Mouse (Mus musculus) left cerebral cortex, postnatal 14 days (tissue): ENCODE measurements around the gene Cytl1. TPM values are rescaled to one million over a fixed set of nuclear protein-coding genes. Genes with fewer than 3 reads are reported as not detected.
A peak's percentile ranks its signal among the peaks of the same experiment; 100 is the strongest.

Source experiments
- DNase-seq, 2 experiments: peaks; one replicate each; pipeline ENCODE4 v3.0.0; 2021 to 2022; ENCODE audit warnings: low spot score in 2 of 2, mixed read lengths in 1 of 2
- intact Hi-C: fragments of 180-260 bp; cut with DNase I; formaldehyde crosslinking; loops from one replicate; pipeline ENCODE4 v1.15.1; 2025
- total RNA-seq, 2 experiments: library from RNA; stranded (reverse); gene quantifications; 2 replicates each; pipeline ENCODE4 v1.2.3; 2021

The Cytl1 gene
- total RNA-seq, 2 experiments from 2014 or later = 0.37 TPM; not detected in 1

DNA sequence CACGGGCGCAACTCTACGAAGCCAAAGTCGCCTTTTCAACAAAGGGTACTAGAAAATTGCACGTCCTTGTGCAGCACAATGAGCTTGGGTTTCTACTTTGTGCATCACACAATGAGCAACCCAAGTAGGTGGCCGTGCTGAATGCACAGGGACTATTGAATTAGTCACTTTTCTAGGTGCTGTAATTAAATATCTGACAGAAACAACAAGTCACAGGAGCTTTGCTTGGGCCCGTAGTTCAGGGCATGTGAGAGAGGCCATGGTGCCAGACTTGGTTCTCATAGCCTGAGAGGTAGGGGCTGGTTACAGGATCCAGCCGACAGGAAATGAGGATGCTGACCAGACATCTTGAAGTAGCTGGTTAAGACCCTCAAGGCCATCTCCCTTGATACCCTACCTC is 30.5 kb downstream of the Cytl1 start:
- intact Hi-C loops = no loop called here
- no peak for DNase-seq

DNA sequence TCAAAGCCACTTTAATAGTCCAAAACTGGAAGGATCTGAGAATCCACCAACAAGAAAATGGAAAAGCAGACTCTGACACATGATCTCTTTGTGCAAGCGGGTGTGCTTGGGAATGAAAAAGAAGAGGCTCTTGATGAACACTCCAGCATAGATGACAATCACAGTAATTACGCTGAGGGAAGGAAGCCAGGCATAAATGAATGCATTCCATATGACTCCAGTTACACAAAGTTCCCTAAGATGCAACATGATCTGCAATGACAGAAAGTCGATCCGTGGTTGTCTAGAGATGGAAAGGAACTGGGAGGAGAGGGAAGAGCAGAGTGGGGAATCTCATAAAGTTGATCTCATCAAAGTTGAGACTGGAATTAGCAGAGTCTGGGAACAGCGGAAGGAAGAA is 31.9 kb downstream of the Cytl1 start:
- DNase-seq = no peak
- intact Hi-C loops = no loop called here

DNA sequence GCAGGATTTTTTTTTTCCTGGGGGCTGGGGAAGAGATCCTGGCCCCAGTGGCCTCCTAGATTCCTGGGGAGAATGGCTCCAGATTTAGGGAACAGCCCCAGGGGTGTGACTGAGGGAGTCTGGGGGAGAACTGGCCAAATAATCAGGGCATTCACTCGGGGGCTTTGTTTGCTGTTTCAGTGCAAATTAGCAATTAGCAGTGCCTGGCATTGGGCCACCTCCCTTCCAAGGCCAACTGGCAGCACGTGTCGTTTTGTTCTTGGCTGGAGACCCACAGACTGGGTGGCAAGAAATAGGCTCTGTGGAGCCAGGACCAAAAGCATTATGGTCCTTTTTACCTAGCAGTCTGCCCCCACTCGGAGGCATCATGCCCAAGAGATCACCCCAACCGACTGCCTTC is 33.7 kb downstream of the Cytl1 start:
- DNase-seq = peak; percentile 80 to 87
- intact Hi-C loops = no loop called here

DNA sequence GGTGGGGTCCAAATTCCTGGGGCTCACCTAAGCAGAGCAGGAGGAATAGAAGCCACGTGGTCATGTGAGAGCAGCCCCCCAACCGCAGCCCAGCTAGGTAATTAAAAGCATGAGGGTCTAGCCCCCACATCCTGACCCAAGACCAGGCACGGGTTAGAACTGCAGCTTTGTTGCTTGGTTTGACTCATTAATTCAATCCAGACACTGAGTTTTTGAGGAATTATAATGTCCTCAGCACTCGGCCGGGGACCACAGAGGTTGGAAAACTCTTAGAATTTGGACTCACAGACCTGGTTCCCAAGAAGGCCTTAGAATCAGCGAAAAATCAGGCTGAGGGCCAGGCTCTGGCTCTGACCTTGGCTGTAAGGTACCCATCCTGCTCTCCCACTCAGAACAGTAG is 35.6 kb downstream of the Cytl1 start:
- intact Hi-C loops = no loop called here
- no peak for DNase-seq

DNA sequence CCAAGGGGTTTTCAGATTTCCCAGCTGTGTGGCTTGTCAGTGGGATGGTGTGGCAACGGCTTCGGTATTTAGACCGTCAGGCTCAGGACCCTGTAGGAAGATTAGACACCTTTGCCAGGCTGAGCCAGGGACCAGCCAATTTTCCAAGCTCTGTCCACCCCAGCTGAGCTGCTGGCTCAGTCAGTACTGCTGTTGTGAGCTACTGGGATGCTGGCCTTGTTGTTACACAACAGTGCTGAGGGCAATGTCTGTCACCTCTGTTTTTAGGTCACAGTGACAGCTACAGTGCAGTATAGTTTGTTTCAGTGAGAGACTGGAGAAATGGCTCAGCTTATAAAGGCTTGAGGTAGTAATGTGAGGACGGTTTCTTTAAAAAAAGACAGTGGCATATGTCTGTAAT is 38.7 kb downstream of the Cytl1 start:
- no peak for DNase-seq
- intact Hi-C loops = no loop called here

DNA sequence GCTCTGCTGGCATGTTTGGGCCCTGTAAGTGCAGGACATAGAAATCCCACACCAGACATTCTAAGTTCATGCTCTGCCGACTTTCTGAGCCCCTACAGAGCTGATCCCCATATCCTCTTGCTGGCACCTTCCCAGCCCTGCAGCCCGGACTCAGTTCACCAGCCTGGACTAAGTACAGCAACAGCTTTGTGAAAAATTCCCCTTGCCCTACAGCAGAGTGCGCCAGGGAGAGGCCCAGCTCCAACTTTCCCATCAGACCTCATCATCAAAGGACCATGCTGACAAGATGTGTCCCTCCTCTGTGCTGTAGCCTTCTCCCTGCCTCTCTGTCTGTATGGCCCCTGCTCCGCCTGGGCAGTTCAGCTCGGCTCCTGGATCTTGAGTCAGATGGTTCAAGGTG is 40.4 kb downstream of the Cytl1 start:
- intact Hi-C loops = no loop called here
- DNase-seq = no peak

DNA sequence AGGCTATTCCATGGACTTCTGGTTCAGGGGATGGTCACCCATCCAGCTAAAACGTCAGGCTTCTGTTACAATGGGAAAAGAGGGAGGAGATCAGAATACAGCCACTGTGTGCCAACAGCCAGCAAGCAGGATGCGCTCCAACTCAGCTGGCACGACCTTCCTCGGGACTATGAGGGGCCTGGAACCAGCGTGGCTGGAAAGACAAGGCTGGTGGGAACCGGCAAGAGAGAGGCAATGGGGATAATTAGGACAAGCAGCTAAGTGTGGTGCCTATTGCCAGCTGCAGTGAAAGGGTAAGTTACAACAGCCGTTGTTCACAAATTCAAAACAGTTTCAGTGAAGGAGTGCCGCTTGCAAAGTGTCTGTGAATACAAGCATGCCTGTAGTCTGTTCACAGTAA is 48.0 kb downstream of the Cytl1 start:
- intact Hi-C loops = no loop called here
- peak in 1 of 2 experiments; percentile 53 for DNase-seq

DNA sequence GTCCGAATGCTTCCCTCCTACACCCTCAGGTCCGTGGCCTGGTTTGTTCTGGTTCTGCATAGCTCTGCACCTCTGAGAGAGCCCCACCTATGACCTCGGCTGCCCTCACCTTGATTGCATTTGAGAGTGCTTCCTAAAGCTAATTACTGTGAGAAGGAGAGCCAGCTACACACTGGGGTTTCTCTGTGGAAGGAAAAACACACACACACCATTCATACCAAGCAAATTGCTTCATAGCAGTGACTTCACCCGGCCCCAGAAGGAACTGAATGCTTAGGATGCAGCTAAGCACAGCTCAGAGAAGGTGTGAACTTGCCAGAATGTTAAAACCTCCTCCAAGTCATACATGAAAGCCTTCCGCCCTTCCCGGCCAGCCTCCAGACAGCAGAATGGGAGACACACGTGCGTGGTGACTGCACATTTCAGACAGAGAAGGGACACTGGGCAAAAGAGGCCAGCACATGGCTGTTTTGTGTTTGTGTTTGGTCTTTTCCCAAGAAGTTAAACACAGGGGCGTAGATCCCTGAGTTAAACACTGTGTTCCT is 49.6 kb downstream of the Cytl1 start:
- intact Hi-C loops = no loop called here
- DNase-seq = peak in 1 of 2 experiments; percentile 28

Other genes starting within 250 kb of the Cytl1 start
- gene Stk32b, start 18.3 kb upstream of the Cytl1 start, total RNA-seq = 1 to 10 TPM; 2.5 to 3.7 TPM
- 1 to 10 TPM; 3.1 to 4.1 TPM for gene Msx1, start 89.1 kb downstream of the Cytl1 start, total RNA-seq